Mouse (Mus musculus) G1E (cell line): ENCODE results near the gene Defb25. TPM values are rescaled to one million over a fixed set of nuclear protein-coding genes. Genes with fewer than 3 reads are reported as not detected.

Experiments
- ATAC-seq: 2 replicates; pipeline ENCODE4 v1.8.0; 2016; ENCODE audit warnings: mild to moderate bottlenecking; ENCODE audit not compliant: insufficient number of reproducible peaks, poor library complexity, low FRiP score, severe bottlenecking; ENCODE audit errors: extremely low read depth
- DNase-seq: peaks from one replicate; pipeline ENCODE4 v3.0.0; 2012; ENCODE audit warnings: low spot score
- H3K27me3 ChIP-seq: 2 replicates; pipeline ENCODE4 v1.6.1; 2012; ENCODE audit warnings: mild to moderate bottlenecking, low read length, inconsistent platforms; ENCODE audit not compliant: insufficient read depth
- H3K36me3 ChIP-seq: replicated peaks from 2 replicates; pipeline ENCODE3; 2012; ENCODE audit warnings: mild to moderate bottlenecking, inconsistent platforms
- H3K4me1 ChIP-seq: 2 replicates; pipeline ENCODE4 v1.6.1; 2012; ENCODE audit warnings: low read depth, low read length, inconsistent platforms, mixed read lengths; ENCODE audit not compliant: insufficient read depth
- H3K4me3 ChIP-seq: 2 replicates; pipeline ENCODE4 v1.5.1; 2012; ENCODE audit warnings: low read depth, mild to moderate bottlenecking, inconsistent platforms, low read length, moderate library complexity, mixed read lengths
- H3K9me3 ChIP-seq: replicated peaks from 2 replicates; pipeline ENCODE4 v1.6.1; 2012; ENCODE audit warnings: inconsistent platforms
- CTCF ChIP-seq: IDR thresholded peaks from 2 replicates; pipeline ENCODE4 v1.5.1; 2012; ENCODE audit warnings: low read depth, low read length, inconsistent platforms, mixed read lengths
- GATA1 ChIP-seq: IDR thresholded peaks from 2 replicates; pipeline ENCODE4 v1.6.1; 2012; ENCODE audit warnings: borderline replicate concordance, low read length, inconsistent platforms, mixed read lengths
- GATA2 ChIP-seq: IDR thresholded peaks from 2 replicates; pipeline ENCODE4 v1.6.1; 2012; ENCODE audit warnings: low read depth, low read length, inconsistent platforms, borderline replicate concordance
- POLR2AphosphoS5 ChIP-seq: IDR thresholded peaks from 2 replicates; pipeline ENCODE4 v1.6.1; 2012; ENCODE audit warnings: low read depth, low read length, inconsistent platforms; ENCODE audit not compliant: insufficient replicate concordance
- TAL1 ChIP-seq: conservative IDR thresholded peaks from 2 replicates; pipeline ENCODE4 v1.6.1; 2012; ENCODE audit warnings: low read depth, low read length, inconsistent platforms, mixed read lengths
- polyA plus RNA-seq: library from polyadenylated mRNA; stranded (reverse); fragments of >175 nt; gene quantifications from 2 replicates; pipeline ENCODE4 v1.2.3, GENCODE M21; 2012
- total RNA-seq, 2 experiments: library from RNA; stranded (forward) in 1 of 2; stranded (reverse) in 1 of 2; fragments of 200-1000 nt in 1 of 2; fragments of >200 nt in 1 of 2; fragmentation: Nextera tagmentation in 1 of 2; gene quantifications; 2 replicates each; pipeline ENCODE4 v1.2.3; 2014 to 2017

Defb25 gene
- total and polyA plus RNA-seq, 3 experiments: not detected

DNA sequence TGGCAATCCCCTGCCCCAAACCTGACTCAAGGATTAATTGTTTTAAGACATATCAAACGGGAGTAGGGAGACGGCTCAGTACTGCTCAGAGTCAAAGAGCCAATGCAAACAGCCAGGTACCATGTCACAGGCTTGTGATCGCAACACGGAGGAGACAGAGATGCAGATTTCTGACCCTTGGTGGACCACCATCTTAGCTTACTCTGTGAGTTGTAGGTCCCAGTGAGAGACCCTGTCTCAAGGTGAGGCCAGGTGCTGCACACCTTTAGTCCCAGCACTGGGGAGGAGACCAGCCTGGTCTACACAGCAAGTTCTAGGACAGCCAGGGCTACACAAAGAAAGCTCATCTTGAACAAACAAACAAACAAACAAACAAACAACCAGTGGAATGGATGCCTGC is 14.5 kb upstream of the Defb25 start:
- TF ChIP-seq CTCF: no peak
- Histone ChIP-seq H3K27me3 (peaks cover 9% of the 10 kb centered on the region), H3K36me3 (no peaks in the 10 kb centered on the region), H3K4me3 (no peak overlapping the region), H3K9me3 (no peaks in the 10 kb centered on the region), H3K4me1 (no peaks in the 10 kb centered on the region)
- no peak for DNase-seq
- no peak for ATAC-seq

GRCm38 (mm10) chr2:152637006-152637322 is 14.1 kb upstream of the Defb25 start:
- Histone ChIP-seq H3K4me1 (no peaks in the 10 kb centered on the region), H3K4me3 (no peak overlapping the region), H3K27me3 (peaks cover 9% of the 10 kb centered on the region), H3K9me3 (no peaks in the 10 kb centered on the region), H3K36me3 (no peaks in the 10 kb centered on the region)
- ATAC-seq (no peak), DNase-seq (no peak)
- no peak for TF ChIP-seq TAL1

DNA sequence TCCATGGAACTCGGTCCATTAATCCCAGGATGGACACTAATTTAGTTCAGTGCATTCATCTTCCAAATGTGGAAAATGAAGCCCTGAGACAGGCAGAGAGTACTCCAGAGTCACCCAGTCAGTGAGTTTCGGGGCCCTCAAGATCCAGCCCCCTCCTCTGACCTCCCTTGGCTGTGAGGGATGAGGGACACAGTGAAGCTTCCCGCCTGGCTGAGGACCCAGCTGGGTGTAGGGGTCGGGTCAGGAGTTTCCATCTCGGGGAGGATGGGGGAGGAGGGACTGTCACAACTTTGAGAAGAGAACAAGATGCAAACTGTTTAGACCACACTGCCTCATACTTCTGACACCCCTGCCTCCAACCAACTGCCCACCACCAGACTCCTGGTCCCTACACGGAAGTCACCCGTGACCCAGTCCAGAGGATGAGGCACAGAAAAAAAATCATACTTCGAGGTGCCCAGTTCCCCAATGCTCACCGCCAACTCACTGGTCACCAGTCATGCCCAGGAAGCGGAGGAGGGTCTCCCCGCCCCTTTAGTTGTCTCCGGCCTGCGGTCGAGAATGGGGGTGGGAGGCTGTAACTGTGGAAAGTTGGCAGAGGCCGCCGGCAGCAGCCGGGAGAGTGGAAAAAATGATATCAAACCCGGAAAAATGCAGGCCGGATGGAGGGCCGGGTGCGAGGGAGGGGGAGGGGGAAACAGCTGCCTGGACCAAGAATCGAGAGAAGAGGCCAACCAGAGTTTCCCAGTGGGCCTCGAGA is 13.6 kb upstream of the Defb25 start:
- TF ChIP-seq CTCF: no peak
- TF ChIP-seq GATA2: no peak
- TF ChIP-seq TAL1: no peak
- no peak for TF ChIP-seq POLR2AphosphoS5
- TF ChIP-seq GATA1: no peak
- H3K4me1 ChIP-seq: no peaks in the 10 kb centered on the region
- no peaks in the 10 kb centered on the region for H3K9me3 ChIP-seq
- ATAC-seq (no peak), DNase-seq (no peak)
- H3K36me3 ChIP-seq: no peaks in the 10 kb centered on the region
- H3K27me3 ChIP-seq: peaks cover 9% of the 10 kb centered on the region
- H3K4me3 ChIP-seq: no peak overlapping the region

DNA sequence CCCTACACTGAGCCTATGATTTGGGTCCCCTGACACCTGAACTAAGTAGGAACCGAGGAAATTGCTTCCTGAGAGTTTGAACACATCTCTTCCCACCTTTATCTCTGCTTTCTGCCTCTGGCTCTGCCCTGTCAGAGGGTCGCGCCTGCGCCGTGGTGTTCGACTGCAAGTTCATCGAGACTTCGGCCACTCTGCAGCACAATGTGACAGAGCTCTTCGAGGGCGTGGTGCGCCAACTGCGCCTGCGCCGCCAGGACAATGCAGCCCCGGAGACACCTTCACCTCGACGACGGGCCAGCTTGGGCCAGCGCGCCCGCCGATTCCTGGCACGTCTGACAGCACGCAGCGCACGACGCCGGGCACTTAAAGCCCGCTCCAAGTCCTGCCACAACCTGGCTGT is 11.5 kb upstream of the Defb25 start:
- Histone ChIP-seq H3K4me1 (no peaks in the 10 kb centered on the region), H3K9me3 (no peaks in the 10 kb centered on the region), H3K4me3 (no peak overlapping the region), H3K27me3 (peaks cover 2% of the 10 kb centered on the region), H3K36me3 (no peaks in the 10 kb centered on the region)
- TF ChIP-seq CTCF: no peak
- no peak for TF ChIP-seq POLR2AphosphoS5
- TF ChIP-seq GATA2: no peak
- no peak for TF ChIP-seq TAL1
- no peak for TF ChIP-seq GATA1
- ATAC-seq (no peak), DNase-seq (no peak)

DNA sequence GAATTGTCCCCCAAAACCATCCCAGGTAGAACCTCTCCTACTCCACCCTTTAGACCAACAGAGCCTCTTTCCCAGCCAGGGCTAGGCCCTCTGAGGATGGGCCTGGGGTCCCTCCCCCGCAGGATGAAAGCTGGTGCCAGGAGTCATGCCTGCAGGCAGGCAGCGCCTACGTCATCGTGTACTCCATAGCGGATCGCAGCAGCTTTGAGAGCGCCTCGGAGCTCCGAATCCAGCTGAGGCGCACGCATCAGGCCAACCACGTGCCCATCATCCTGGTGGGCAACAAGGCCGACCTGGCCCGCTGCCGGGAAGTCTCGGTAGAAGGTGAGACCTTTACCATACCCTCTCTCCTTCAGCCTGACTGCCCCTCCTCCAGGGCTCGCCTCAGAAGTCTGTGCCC is 10.5 kb upstream of the Defb25 start:
- no peak overlapping the region for H3K4me3 ChIP-seq
- H3K4me1 ChIP-seq: no peaks in the 10 kb centered on the region

GRCm38 (mm10) chr2:152629904-152630303 is 7.1 kb upstream of the Defb25 start:
- Histone ChIP-seq H3K9me3 (no peaks in the 10 kb centered on the region), H3K4me3 (no peak overlapping the region), H3K4me1 (no peaks in the 10 kb centered on the region), H3K36me3 (no peaks in the 10 kb centered on the region), H3K27me3 (peaks cover 12% of the 10 kb centered on the region)
- ATAC-seq (no peak), DNase-seq (no peak)
- no peak for TF ChIP-seq GATA1
- no peak for TF ChIP-seq GATA2
- no peak for TF ChIP-seq TAL1
- TF ChIP-seq CTCF: no peak
- no peak for TF ChIP-seq POLR2AphosphoS5

More for the DNA sequence above, 10.5 kb upstream of the Defb25 start:
- peaks cover 2% of the 10 kb centered on the region for H3K27me3 ChIP-seq
- ATAC-seq: no peak
- no peaks in the 10 kb centered on the region for H3K36me3 ChIP-seq
- TF ChIP-seq TAL1: no peak
- TF ChIP-seq GATA1: no peak
- no peak for TF ChIP-seq CTCF
- TF ChIP-seq GATA2: no peak
- no peak for TF ChIP-seq POLR2AphosphoS5
- no peak for DNase-seq
- no peaks in the 10 kb centered on the region for H3K9me3 ChIP-seq

- Histone ChIP-seq H3K4me1 (no peaks in the 10 kb centered on the region), H3K36me3 (no peaks in the 10 kb centered on the region), H3K9me3 (no peaks in the 10 kb centered on the region), H3K4me3 (no peak overlapping the region), H3K27me3 (peaks cover 14% of the 10 kb centered on the region)
- TF ChIP-seq GATA1 (no peak), POLR2AphosphoS5 (no peak), CTCF (no peak), TAL1 (no peak), GATA2 (no peak)
- no peak for ATAC-seq
- no peak for DNase-seq
These were observed 6.4 kb upstream of the Defb25 start for GRCm38 (mm10) chr2:152629239-152629638.
